19 mouse cellular contexts compared by ENCODE assay signal in genomic region chr6:33772551-33773315, GRCm38 (mm10).
A peak's percentile ranks its signal among the peaks of the same experiment; 100 is the strongest.
DNase-seq lines count a peak whose midpoint lies in the region; ATAC-seq and TF ChIP-seq lines count a peak whose summit lies in the region.
"Had no signal": no experiment of that assay in that cellular context is flagged by ENCODE, and none has a peak within 500 bp of the region (broad histone marks: within the 10 kb centered on the region; RNA-seq: fewer than 3 reads in every experiment).

No protein-coding gene starts in this region.

- no peak for DNase-seq in forebrain, embryonic 11.5 days (ENCODE audit: low spot score)
- DNase-seq in neural tube, embryonic 10.5 days (ENCODE audit: extremely low spot score, low spot score): no peak
- DNase-seq in forebrain, postnatal 0 days: no peak
- DNase-seq in heart, adult 18-20 months: no peak
- DNase-seq: adrenal gland, adult 8-10 months; cerebellum, adult 11 months; cerebellum, postnatal 25 days; gastrocnemius, postnatal 25 days; heart, postnatal 10 days; kidney, postnatal 14 days; lung, embryonic 14.5 days; lung, postnatal 4 days had no signal

- H3K4me1 ChIP-seq in forebrain, embryonic 15.5 days: peaks cover 11% of the 10 kb centered on the region
- H3K4me1 ChIP-seq in forebrain, embryonic 11.5 days (replicated peaks; ENCODE audit: control insufficient read depth, insufficient read depth, low read length): no peaks in the 10 kb centered on the region; the same call in 1 of the 2 replicates
- peaks cover 11% of the 10 kb centered on the region for H3K4me1 ChIP-seq in neural tube, embryonic 13.5 days (replicated peaks)
- no peaks in the 10 kb centered on the region for H3K4me1 ChIP-seq in forebrain, postnatal 0 days (ENCODE audit: insufficient read depth)
- no peaks in the 10 kb centered on the region for H3K4me1 ChIP-seq in heart, embryonic 12.5 days (replicated peaks)
- H3K4me1 ChIP-seq: liver, embryonic 12.5 days had no signal

- H3K4me2 ChIP-seq in forebrain, embryonic 15.5 days (replicated peaks): no peak overlapping the region
- no peak overlapping the region for H3K4me2 ChIP-seq in forebrain, embryonic 11.5 days (ENCODE audit: low read depth, low read length, severe bottlenecking)
- H3K4me2 ChIP-seq in neural tube, embryonic 13.5 days: no peak overlapping the region
- no peak overlapping the region for H3K4me2 ChIP-seq in forebrain, postnatal 0 days (ENCODE audit: low read depth)
- H3K4me2 ChIP-seq in heart, embryonic 12.5 days: no peak overlapping the region
- H3K4me2 ChIP-seq: hindbrain, embryonic 12.5 days; liver, embryonic 12.5 days; lung, embryonic 14.5 days had no signal

- H3K27ac ChIP-seq in forebrain, embryonic 15.5 days (replicated peaks): peak overlapping the region; percentile 46; the same call in 1 of the 2 replicates
- H3K27ac ChIP-seq in forebrain, embryonic 11.5 days (ENCODE audit: low read depth, low read length): no peak overlapping the region
- H3K27ac ChIP-seq in neural tube, embryonic 13.5 days (replicated peaks): peak overlapping the region; percentile 38; the same call in 1 of the 2 replicates
- H3K27ac ChIP-seq in forebrain, postnatal 0 days (ENCODE audit: low read depth, low read length): peak overlapping the region; percentile 35; the same call in 1 of the 2 replicates
- no peak overlapping the region for H3K27ac ChIP-seq in heart, embryonic 12.5 days (ENCODE audit: poor library complexity, severe bottlenecking)
- H3K27ac ChIP-seq: hindbrain, embryonic 12.5 days; left cerebral cortex, adult 2 months; liver, embryonic 12.5 days had no signal

- H3K4me3 ChIP-seq in forebrain, embryonic 15.5 days: no peak overlapping the region
- H3K4me3 ChIP-seq in forebrain, embryonic 11.5 days (ENCODE audit: low read depth, low read length): no peak overlapping the region
- no peak overlapping the region for H3K4me3 ChIP-seq in neural tube, embryonic 13.5 days
- no peak overlapping the region for H3K4me3 ChIP-seq in forebrain, postnatal 0 days (ENCODE audit: low read depth, low read length)
- H3K4me3 ChIP-seq in heart, embryonic 12.5 days: no peak overlapping the region
- H3K4me3 ChIP-seq: hindbrain, embryonic 12.5 days; left cerebral cortex, adult 2 months; liver, embryonic 12.5 days had no signal

- no peak for TF ChIP-seq CTCF in forebrain, postnatal 0 days (IDR thresholded peaks at IDR 0.05; ENCODE audit: low read depth)

- no peaks in the 10 kb centered on the region for H3K27me3 ChIP-seq in forebrain, embryonic 15.5 days
- no peaks in the 10 kb centered on the region for H3K27me3 ChIP-seq in forebrain, embryonic 11.5 days (ENCODE audit: control insufficient read depth, insufficient read depth, low read length)
- no peaks in the 10 kb centered on the region for H3K27me3 ChIP-seq in neural tube, embryonic 13.5 days
- H3K27me3 ChIP-seq in forebrain, postnatal 0 days (ENCODE audit: insufficient read depth, low read length): no peaks in the 10 kb centered on the region
- H3K27me3 ChIP-seq in heart, embryonic 12.5 days (replicated peaks): no peaks in the 10 kb centered on the region
- H3K27me3 ChIP-seq: hindbrain, embryonic 12.5 days; liver, embryonic 12.5 days had no signal

- no peak overlapping the region for H3K9ac ChIP-seq in forebrain, embryonic 15.5 days (replicated peaks)
- no peak overlapping the region for H3K9ac ChIP-seq in forebrain, embryonic 11.5 days (ENCODE audit: low read length)
- no peak overlapping the region for H3K9ac ChIP-seq in neural tube, embryonic 13.5 days
- H3K9ac ChIP-seq in forebrain, postnatal 0 days: no peak overlapping the region; the same call in 1 of the 2 replicates
- H3K9ac ChIP-seq in heart, embryonic 12.5 days: no peak overlapping the region
- H3K9ac ChIP-seq: hindbrain, embryonic 12.5 days; liver, embryonic 12.5 days; lung, embryonic 14.5 days had no signal

- H3K36me3 ChIP-seq in forebrain, embryonic 15.5 days: no peaks in the 10 kb centered on the region
- H3K36me3 ChIP-seq in forebrain, embryonic 11.5 days (ENCODE audit: control insufficient read depth, insufficient read depth, low read length): no peaks in the 10 kb centered on the region
- H3K36me3 ChIP-seq in neural tube, embryonic 13.5 days: no peaks in the 10 kb centered on the region
- no peaks in the 10 kb centered on the region for H3K36me3 ChIP-seq in forebrain, postnatal 0 days (ENCODE audit: insufficient read depth)
- H3K36me3 ChIP-seq in heart, embryonic 12.5 days: no peaks in the 10 kb centered on the region
- H3K36me3 ChIP-seq: hindbrain, embryonic 12.5 days; liver, embryonic 12.5 days had no signal

- WGBS in forebrain, embryonic 15.5 days: 38% methylated on average over 9 of the region's 9 CpGs
- WGBS in forebrain, embryonic 11.5 days: 72% methylated on average over 9 of the region's 9 CpGs
- 52% methylated on average over 9 of the region's 9 CpGs for WGBS in neural tube, embryonic 13.5 days
- WGBS in forebrain, postnatal 0 days: 32% methylated on average over 9 of the region's 9 CpGs
- WGBS in heart, embryonic 12.5 days: 78% methylated on average over 9 of the region's 9 CpGs

- 0 out of 2 replicates have a peak, but pooled peaks have one; percentile 16 for ATAC-seq in forebrain, embryonic 15.5 days (replicated peaks)
- no peak for ATAC-seq in forebrain, embryonic 11.5 days (replicated peaks; ENCODE audit: low FRiP score)
- ATAC-seq in neural tube, embryonic 13.5 days (ENCODE audit: low read depth): no peak
- ATAC-seq in forebrain, postnatal 0 days: peak; percentile 77; the same call in 1 of the 2 replicates
- ATAC-seq in heart, embryonic 12.5 days (ENCODE audit: insufficient number of reproducible peaks, low FRiP score): no peak
- ATAC-seq: intestine, postnatal 0 days; liver, embryonic 12.5 days had no signal

- H3K9me3 ChIP-seq in forebrain, embryonic 15.5 days: no peaks in the 10 kb centered on the region
- no peaks in the 10 kb centered on the region for H3K9me3 ChIP-seq in forebrain, embryonic 11.5 days (ENCODE audit: control insufficient read depth, low read length)
- H3K9me3 ChIP-seq in neural tube, embryonic 13.5 days: no peaks in the 10 kb centered on the region
- H3K9me3 ChIP-seq in forebrain, postnatal 0 days (ENCODE audit: low read length): no peaks in the 10 kb centered on the region
- no peaks in the 10 kb centered on the region for H3K9me3 ChIP-seq in heart, embryonic 12.5 days (replicated peaks)
- H3K9me3 ChIP-seq: hindbrain, embryonic 12.5 days; liver, embryonic 12.5 days had no signal

Comparison
In these comparisons a context has a peak if more than half of its experiments do, and no peak if none do; other contexts are left out.
1. ATAC-seq: peak in forebrain, embryonic 15.5 days (single experiment) and forebrain, postnatal 0 days (single experiment); none in forebrain, embryonic 11.5 days (single experiment), neural tube, embryonic 13.5 days (single experiment) and heart, embryonic 12.5 days (single experiment).
2. H3K27ac ChIP-seq: peak in forebrain, embryonic 15.5 days (single experiment), neural tube, embryonic 13.5 days (single experiment) and forebrain, postnatal 0 days (single experiment); none in forebrain, embryonic 11.5 days (single experiment) and heart, embryonic 12.5 days (single experiment).